Mouse (Mus musculus) frontal cortex, adult (tissue): ENCODE measurements around the gene Gnb1l.

Experiments
- ATAC-seq: cut with Nextera tagmentation; 2 replicates; pipeline ENCODE4 v1.9.2; 2017; ENCODE audit warnings: mild to moderate bottlenecking, moderate library complexity, mixed read lengths; ENCODE audit not compliant: low TSS enrichment

The Gnb1l gene

DNA sequence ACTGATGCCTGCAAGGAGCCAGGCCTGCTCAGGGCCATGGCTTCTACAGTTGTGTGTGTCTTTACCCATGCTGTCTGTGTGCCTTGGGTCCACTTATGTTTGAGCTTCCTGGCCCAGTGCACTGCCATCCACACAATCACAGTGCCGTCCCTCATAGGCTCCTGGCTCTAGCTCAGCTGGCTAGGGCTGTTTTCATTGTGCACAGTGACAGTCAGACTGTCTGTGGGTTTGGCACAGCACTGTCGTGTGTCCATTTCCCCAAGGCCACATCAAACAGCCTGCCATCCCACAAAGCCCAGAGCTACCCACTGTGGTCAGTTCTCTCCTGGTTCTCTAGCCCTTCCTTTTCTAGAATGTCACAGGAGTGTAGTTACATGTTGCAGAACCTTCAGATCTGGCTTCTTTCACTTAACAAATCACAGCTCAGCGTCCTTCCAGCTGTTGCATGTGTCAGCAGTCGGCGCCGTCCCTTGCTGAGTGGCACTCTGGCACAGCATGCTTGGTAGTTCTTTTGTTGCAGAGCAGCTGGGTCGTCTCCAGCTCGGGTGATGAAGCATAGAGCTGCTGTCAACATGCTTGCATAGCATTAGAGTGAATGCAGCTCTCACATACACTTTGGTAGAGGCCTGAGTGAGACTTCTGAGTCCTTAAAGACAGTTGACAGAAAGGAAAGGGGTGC is 44.8 kb downstream of the Gnb1l start:
- peak; percentile 52 for ATAC-seq

DNA sequence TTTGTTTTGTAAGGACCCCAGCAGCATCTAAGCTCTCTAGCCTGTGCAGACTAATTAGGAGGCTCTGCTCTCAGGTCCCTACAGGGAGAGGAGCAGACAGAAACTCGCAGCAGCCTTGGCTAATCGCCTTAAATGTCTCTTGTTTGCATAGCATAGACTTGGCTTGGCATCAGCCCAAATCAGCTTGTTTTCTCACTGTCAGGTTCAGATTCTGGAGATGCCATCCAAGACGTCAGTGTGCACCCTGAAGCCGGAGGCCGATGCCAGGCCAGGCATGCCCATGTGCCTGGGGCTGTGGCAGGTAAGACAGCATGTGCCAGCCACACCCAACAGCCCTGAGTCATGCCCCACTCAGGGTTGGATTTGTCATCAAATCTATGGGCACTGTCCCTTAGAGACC is 49.4 kb downstream of the Gnb1l start:
- no peak for ATAC-seq

DNA sequence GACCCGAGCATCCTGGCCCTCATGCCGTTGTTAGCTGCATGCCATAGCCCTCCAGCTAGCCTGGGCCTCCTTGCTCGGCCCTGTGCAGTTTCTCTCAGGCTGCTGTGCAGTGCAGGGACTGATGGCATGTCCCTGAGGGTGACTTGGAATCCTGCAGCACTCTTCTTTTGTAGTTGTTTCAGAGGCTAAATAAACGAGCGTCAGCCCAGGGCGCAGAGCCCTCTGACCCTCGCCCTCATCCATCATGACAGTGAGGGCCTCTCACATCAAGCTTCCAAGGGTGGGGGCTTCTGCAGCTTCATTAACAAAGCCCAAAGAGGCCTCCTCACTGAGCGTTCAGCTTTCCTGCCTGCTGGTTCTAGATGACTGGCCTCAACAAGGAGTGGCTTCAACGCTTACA is 53.1 kb downstream of the Gnb1l start:
- no peak for ATAC-seq

DNA sequence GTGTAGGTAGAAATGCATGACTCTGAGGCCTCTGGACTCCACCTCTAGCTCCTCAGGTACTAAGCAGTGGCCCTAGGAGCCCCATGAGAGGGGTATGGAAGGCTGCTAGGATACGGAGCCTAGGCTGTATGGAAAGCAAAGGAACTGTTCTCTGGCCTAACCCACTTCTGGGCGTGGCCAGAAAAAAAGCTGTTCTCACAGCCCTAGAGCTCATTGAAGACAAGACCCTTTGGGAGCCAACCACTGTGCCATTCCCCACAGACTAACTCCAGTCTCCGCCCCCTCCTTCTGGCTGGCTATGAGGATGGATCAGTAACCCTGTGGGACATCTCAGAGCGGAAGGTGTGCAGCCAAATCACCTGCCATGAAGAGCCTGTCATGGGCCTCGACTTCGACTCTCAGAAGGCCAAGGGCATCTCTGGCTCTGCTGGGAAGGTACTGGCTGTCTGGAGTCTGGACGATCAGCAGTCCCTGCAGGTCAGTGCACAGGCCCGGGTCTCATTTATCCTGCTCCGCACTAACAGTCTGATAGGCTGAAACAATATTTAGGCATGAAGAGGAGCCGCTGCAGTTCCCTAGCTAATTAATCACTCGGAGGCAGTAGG is 53.7 kb downstream of the Gnb1l start:
- no peak for ATAC-seq

DNA sequence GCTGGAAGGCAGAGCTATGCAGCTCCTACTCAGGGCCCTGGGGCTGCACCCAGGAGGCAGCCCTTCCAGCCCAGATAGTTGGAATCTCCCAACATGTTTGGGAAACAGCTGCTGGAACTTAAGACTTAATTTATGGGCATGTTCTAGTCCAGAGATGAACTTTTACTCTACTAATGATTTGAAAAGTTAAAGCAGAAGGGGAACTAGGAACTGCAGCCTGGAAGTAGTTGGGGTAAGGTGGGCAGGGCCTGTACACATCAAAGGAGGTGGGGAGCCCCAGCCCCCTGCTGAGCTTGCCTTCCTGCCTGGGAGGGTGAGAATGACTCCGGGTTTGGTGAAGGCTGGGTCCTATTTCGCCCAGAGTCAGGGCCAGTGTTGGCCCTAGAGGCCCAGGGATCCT is 56.2 kb downstream of the Gnb1l start:
- no peak for ATAC-seq

DNA sequence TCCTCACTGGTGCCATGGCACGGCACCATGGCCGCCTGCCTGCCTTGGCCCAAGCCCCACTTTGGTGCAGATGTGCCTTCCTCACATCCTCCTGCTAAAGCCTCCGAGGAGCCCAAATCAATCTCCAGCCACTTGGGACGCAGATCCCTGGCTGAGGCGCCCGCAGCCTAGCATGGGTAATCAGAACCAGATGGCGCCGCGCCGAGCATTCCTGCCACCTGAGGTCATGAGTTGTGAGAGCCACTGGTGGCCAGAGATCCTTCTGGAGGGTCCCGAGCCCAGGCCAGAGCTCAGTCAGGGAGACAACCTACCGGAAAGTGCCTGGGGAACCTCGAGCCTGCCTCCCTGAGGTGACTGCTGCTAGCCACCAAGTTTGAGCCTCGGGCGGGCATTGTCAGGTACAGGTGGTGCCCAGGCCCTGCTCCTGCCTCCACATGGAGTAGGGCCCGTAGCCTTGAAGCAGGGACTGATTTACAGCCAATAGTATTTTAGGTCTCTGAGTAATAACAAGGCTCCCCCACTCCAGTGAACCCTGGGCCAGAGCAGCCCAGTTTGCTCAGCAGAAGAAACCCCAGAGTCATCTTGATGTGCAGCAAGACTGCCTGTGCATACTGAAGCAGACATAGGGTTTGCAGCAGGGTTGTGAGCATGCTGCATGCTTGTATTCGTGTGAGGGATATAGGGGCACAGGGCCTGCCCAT is 56.9 kb downstream of the Gnb1l start:
- no peak for ATAC-seq

DNA sequence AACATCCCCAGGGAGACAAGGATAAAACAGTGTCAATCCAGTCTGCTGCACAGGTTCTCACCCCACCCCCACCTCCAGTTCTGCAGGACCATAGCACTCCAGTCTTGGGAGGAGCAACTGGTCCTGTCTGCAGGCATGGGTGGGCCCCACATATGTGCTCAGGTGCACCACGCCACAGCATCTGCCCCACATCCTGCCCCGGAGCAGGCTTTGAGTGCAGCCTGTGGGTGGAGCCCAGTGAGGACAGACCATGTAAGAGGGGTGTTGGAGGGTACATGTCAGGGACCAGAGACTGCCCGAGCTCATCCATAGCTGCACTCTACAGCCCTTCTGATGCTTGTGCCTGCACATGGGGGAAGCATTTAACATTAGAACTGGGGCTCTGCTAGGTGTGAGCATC is 57.9 kb downstream of the Gnb1l start:
- no peak for ATAC-seq

DNA sequence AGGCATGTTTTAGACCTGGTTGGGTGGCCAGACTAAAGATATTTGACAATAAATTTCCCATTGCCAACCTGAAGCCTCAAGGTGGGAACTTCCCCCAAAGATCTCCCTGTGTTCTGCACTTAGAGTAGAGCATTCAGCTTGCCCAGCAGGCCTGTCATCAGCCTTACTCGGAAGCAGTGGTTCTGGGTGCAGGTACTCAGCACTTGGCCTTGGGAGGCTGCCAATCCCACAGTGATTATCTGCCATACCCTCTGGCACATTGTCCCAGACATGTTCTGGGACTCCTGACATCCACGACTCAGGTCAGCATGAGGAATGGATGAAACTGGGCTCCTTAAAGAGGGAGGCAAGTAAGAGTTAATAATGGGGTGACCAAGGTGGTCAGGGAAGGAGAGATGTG is 66.0 kb downstream of the Gnb1l start:
- no peak for ATAC-seq

DNA sequence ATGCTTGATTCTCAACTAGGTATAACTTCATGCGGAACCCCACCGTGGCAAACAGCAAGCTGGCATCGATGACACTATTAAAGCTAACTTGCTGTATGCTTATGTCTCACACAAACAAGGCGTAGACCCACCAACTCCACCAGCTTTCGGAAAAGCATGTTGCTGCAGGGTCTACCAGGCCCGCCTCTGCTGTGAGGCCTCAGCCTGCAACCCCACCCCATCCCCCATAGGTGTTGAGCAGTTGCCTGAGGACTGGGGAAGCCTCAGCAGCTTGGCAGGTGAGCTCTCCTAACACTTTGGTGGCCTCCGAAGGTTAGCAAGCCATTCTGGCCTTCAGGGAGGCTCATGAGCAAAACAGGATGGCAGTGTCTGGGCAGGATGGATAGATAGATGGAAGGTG is 70.1 kb downstream of the Gnb1l start:
- ATAC-seq: no peak

DNA sequence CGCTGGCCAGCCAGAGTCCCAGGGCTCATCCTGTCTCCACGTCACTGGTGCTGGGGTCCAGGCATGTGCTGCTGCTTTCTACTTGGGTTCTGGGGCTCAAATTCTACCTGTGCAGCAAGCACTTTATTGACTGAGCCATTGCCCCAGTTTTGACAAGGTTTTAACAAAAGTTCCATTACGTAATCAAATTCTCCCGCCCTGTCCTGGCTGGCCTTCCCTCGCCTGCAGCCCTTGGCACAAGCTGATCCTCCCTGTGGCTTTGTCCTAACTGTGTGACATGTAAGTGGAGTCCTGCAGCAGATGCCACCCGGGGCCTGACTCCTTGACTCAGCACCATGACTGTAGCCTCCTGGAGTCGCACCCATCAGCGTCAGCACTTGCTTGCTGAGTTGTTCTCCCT is 75.7 kb downstream of the Gnb1l start:
- no peak for ATAC-seq

DNA sequence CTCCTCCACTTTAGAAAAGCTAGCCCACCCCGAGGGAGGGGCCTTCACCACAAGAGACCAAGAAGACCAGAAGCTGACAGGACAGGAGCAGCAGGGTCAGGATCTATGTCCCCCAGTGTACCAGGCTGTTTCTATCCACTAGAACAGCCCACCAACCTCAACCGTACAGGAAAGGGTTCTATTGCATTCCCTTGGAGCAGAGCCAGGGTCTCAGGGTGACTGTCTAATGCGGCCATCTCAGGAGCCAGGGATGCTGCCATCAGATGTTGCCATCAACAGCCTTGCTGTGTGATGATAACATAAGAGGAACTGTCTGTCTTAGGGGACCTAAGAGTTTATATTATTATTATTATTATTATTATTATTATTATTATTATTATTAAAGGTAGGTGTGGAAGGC is 78.6 kb downstream of the Gnb1l start:
- no peak for ATAC-seq

DNA sequence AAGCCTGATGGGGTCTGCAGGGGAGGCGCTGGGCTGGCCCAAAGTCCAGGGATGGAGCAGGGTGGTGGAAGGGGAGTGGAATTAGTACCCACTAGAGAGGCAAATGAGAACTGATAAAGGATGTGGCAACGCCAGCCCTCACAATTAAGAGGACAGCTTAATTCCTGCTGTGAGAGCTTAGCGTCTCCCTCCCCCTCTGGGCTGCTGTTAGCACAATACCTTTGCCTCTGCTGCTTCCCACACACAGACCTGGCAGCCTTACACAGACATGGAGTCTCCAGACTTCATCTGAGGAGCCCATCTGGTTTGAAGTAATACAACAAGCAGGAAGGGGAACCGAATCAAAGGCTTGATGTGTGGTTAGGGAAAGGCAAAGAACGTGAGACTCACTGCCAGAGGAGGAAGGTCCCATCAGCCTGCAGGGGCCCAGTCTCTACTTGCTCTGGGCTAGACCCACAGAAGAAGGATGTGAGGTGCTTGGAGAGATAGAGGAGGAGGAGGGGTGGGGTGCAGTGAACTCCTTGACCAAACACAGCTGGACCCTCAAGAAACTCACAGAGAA is 79.2 kb downstream of the Gnb1l start:
- ATAC-seq: no peak

DNA sequence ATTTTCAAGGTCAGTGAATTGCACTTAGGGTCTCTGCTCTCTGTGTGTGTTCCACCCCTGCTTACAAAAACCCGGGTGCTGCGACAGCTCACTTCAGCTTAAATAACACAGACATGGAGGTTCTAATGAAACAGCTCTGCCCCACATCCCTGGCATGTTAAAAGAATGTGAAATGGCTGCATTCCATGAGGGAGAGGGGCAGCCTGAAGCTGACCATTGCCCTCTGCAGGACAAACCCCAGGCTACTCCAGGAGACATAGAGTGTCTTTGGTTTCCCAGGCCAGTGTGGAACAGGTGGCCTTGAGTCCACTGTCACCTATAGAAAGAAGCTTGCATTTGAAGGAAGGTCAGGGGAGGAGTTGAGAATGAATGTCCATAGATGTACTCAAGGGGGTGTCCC is 81.9 kb downstream of the Gnb1l start:
- no peak for ATAC-seq

DNA sequence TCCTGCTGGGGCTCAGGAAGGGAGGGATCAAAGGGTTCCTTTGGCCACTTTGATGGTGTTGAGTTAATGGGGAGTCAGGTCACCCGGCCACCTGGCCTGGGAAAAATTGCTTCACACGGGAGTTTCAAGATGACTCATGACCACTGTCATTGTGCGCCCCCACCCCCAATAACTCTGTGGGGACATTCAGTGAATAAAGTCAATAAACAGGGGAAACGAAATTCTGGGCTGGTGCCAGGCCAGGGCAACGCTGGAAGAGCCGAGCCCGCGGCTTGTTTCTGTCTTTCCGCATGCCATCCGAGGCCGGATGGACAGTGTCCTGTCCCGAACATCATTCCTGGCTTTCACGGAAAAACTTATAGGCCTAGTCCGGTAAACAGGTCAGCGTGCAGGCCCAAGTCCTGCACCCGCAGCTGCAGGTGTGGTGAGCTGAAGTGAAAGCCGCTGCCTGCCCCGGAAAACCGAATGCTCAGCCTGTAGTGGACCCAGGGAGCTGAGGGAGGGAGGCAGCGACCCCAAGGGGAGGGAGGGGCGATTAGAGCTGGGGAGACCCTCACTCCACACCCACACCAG is 82.6 kb downstream of the Gnb1l start:
- no peak for ATAC-seq

DNA sequence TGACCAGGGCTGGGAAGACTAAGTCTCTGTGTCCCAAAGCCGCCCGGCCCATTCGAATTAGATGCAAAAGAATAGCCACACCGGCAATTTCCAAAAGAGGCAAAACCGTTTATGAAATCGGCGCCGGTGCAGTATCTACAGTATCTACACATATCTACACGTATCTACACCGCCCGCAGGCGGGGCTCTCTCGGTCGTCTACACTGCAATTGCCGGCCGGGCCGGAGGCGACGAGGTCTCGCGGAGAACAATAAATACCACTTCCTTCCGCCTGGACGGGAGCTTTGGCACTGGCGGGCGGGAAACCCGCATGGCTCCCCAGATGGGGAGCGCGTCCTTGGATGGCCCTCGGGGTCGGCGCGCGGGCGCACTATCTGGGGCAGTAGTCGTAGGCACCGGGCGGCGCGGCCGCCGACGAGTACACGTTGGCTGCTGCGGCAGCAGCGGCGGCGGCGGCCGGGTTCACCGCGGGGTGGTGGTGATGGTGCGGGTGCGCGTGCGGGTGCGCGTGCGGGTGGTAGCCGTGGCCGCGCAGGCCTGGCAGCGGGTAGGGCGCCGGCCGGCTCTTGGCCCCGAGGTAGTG is 83.2 kb downstream of the Gnb1l start:
- no peak; the same call in 1 of the 2 replicates for ATAC-seq

DNA sequence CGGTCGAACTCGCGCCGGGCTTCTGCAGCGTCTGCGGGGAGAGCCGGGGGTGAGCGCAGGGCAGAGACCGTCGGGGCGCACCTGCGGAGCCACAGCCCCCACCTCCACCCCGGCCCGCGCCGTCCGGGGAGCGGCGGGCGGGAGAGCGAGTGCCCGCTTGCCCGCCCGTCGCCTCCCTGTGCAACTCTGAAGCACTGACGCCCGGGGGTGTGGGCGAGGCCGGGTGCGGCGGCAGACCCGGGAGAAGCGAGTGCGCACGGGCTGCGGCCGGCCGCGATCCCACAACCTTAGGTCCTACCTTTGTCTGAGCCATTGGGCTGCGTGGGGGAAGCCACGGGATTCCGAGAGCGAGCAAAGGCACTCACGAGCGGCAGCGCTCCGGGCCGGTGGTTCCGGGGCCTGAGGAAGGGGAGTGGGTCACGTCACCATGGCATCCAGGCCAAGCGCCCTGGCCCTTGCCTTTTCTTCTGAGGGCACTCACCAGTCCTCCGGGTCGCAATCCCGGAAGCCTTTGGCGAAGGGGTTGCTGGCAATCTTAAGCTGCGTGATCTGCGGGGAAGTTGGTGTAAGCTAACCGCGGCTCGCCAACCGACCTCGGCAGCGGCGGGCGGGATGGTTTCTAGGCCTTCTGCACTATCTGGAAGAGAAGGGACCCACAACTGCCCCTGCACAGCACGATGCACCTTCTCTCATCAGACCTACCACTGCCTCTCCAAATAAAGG is 84.1 kb downstream of the Gnb1l start:
- ATAC-seq: no peak

DNA sequence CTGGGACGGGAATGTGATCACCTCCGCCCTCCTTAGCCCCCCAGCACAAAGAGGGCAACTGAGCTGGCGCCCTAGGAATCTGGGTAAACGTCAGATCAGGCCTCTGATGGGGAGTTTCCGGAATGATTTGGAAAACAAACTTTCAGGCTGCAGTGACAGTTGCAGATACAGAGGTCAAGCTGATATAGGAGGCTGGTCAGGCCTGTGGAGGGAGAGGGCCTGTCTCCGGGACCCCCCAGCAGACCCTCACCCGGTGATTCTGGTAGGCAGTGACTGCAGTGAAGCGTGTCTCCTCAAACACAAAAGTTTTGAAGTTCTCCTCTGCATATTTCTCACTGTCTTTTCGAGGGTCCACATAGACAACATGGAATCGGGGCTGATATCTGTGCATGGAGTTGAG is 84.7 kb downstream of the Gnb1l start:
- no peak for ATAC-seq

DNA sequence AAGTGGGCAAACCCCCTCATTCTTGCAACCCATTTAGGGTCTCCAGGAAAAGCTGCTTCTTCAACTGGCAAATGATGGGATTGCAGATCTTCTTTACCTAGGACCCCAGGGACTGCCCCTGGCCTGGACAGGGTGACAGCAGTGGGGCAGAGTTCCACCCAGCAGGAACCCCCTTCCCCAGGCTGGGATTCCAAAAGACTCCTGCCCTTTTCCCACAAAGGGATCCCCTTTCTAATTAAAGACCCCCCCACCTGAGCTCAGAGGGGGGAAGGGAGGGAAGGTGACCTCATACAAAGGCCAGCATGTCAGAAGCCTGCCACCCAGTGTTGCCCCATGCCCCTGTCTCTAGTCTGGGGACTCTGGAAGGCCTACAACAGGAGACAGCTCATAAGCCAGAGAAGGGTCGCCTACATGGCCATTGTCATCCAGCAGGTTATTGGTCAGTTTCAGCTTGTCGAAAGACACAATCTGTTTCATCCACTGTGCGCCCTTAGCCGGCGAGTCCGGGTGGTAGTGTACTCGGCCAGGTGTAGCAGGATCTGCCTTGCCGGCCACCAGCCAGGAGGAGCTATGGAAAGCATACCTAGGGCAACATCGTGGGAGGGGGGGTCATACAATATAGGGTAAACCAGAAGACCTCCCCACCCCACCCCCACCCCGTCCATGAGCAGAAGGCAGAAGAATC is 85.3 kb downstream of the Gnb1l start:
- no peak for ATAC-seq

DNA sequence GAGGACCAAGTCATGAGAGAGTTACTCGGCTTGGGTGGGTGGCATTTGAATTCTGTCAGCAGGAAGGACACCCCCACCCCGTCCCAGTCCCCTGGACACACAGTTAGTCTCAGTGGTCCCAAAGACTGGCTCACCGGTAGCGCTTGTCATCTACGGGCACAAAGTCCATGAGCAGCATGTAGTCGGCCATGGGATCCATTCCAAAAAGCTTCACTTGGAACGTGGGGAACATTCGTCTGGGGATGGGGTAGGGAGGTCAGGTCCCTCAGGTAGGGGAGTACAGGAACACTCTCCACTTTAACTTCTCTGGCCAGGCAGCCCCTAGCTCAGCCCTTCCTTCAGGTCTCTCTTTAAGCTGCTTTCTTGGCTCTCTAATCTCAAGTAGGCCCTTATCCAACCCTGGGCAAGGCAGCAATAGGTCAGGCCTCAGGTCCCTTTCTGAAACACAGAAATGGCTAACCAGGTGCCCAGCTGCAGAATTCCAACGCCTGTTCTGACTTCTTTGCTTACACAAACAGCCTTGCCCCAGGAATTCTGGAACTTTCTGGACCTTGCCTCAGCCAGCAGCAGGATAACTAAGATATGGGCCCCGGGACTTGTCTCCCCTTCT is 86.5 kb downstream of the Gnb1l start:
- ATAC-seq: no peak

DNA sequence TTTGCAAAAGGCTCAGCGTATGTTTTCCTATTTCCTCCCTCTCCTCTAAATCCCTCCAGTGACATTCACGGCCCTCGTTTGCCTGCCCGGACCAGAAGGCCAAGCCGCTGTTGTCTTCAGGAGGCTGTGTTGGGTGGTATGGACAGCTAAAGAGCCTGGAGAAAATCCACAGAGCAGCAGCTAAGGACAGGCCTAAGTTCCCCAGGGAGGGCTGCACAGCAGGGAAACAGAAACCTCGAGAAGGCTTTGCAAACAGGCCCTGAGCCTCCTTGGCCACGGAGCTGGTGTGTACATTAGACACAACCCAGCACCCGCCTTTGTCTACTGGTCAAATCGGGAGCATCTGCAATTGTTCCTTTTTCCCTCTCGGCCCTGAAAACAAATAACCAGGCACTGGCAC is 87.2 kb downstream of the Gnb1l start:
- ATAC-seq: no peak
